Mouse (Mus musculus) cerebellum, postnatal 25 days (tissue): ENCODE measurements around the gene Prelp.

ENCODE experiments used
- DNase-seq, 2 experiments: peaks; one replicate each; pipeline ENCODE4 v3.0.0; 2021; ENCODE audit warnings: mixed read lengths in 2 of 2

Prelp gene

GRCm38 (mm10) chr1:133934354-133934963 is 13.2 kb upstream of the Prelp start:
- peak; percentile 48 to 54 for DNase-seq

- no peak for DNase-seq
Measured at GRCm38 (mm10) chr1:133933301-133934195, 12.3 kb upstream of the Prelp start.

- no peak for DNase-seq
Measured at GRCm38 (mm10) chr1:133929980-133930379, 8.8 kb upstream of the Prelp start.

GRCm38 (mm10) chr1:133925223-133925622 is 4.0 kb upstream of the Prelp start:
- no peak for DNase-seq

- DNase-seq: no peak
Measured at GRCm38 (mm10) chr1:133924141-133924875, 3.1 kb upstream of the Prelp start.

- DNase-seq: no peak
Measured at GRCm38 (mm10) chr1:133923071-133923470, 1.9 kb upstream of the Prelp start.

GRCm38 (mm10) chr1:133920876-133921275 is 338 bp downstream of the Prelp start:
- DNase-seq: no peak

- no peak for DNase-seq
Measured at GRCm38 (mm10) chr1:133920401-133920800, 813 bp downstream of the Prelp start.

GRCm38 (mm10) chr1:133918088-133918470 is 3.1 kb downstream of the Prelp start:
- no peak for DNase-seq

GRCm38 (mm10) chr1:133917456-133918087 is 3.6 kb downstream of the Prelp start:
- DNase-seq: no peak

GRCm38 (mm10) chr1:133915723-133916355 is 5.4 kb downstream of the Prelp start:
- peak in 1 of 2 experiments; percentile 46 for DNase-seq

GRCm38 (mm10) chr1:133915115-133915514 is 6.1 kb downstream of the Prelp start:
- DNase-seq: no peak

GRCm38 (mm10) chr1:133913018-133913417 is 8.2 kb downstream of the Prelp start:
- DNase-seq: no peak

GRCm38 (mm10) chr1:133911456-133911855 is 9.8 kb downstream of the Prelp start:
- DNase-seq: peak; percentile 75 to 87

GRCm38 (mm10) chr1:133911008-133911407 is 10.2 kb downstream of the Prelp start:
- DNase-seq: peak in 1 of 2 experiments; percentile 50

GRCm38 (mm10) chr1:133910108-133910507 is 11.1 kb downstream of the Prelp start:
- DNase-seq: no peak

GRCm38 (mm10) chr1:133908659-133909575 is 12.3 kb downstream of the Prelp start:
- DNase-seq: peak; percentile 54 to 81

- DNase-seq: peak; percentile 82 to 88
Measured at GRCm38 (mm10) chr1:133907949-133908658, 13.1 kb downstream of the Prelp start, which contains the start of gene Optc. TSS of gene Optc (minus strand) at chr1:133907999.

GRCm38 (mm10) chr1:133906420-133906819 is 14.8 kb downstream of the Prelp start:
- no peak for DNase-seq

GRCm38 (mm10) chr1:133900825-133901224 is 20.4 kb downstream of the Prelp start:
- DNase-seq: peak; percentile 80 to 84
